Mouse (Mus musculus): Measurements from ENCODE around the gene Tmem202.
A peak's percentile ranks its signal among the peaks of the same experiment; 100 is the strongest.

The Tmem202 gene

DNA sequence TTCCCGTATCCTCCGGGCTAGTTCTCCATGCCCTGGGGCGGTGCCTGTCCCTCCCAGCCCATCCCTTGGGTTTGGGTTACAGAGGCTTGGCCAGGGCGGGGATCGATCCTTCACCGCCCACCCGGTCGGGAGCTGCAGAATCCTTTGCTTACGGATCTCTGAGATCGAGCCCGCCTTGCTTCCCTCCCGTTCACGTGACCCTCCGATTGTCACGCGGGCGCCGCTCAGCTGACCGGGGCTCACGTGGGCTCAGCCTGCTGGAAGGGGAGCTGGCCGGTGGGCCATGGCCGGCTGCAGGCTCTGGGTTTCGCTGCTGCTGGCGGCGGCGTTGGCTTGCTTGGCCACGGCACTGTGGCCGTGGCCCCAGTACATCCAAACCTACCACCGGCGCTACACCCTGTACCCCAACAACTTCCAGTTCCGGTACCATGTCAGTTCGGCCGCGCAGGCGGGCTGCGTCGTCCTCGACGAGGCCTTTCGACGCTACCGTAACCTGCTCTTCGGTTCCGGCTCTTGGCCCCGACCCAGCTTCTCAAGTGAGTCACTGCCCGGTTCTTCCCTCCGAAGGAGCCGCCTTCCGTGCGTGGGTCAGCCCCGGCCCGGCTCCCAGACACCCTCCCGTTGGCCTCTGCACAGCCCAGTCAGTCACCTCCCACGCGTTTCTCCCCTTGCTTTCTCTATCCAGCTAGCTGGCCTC lies at the start of gene Tmem202, which contains the start of gene Hexa:
TSS of gene Tmem202 (minus strand) at position 407 of the 697 bp plus-strand sequence.
TSS of gene Hexa (plus strand) at position 100 of the 697 bp plus-strand sequence.
- DNase-seq (ENCODE audit: low spot score): peak; percentile 92

DNA sequence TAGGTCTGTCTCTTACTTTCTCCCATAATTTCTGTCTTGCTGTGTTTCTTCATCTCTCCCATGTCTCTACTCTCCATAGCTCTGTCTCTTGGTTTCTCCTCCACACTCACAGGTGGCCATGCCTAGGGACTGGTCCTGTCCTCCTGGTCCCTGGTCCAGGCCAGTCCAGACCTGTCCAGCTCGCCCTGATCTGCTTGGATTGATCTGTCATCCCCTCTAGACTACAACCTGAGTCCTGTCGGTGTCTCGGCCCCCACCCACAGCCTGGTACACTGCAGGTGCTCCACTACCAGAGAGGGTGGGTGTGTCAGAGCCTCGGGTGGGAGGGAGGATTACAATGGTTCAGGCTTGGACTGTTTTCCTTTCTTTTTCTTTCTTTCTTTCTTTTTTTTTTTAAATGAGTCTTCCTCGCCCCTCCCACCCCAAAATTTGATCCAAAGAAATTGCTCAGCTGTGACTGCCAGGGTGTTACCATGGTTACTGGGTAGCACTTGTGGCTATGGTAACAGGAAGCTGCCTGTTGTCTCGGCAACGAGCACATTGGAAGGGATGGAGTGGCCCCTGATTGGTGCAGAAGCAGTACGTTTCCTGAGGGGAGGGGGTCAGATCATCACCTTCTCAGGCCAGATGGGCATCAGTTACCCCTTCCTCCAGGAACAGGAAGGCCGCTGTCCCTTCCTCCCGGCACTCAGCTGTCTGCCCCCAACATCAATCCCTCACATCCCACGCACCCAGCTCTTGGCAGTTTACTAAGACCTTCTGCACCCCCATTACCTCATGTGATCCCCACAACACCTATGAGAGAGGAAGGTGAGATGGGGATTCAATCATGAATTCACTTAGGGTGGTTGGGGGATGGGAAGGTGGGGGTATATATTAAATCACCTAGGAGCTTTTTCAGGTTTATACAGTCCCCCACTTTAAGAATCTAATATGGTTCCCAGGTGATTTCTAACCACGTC lies 49.3 kb upstream of the Tmem202 start:
- no peak for DNase-seq (ENCODE audit: low spot score)

- DNase-seq (ENCODE audit: low spot score): no peak
Measured at GRCm38 (mm10) chr9:59588252-59588651, 48.6 kb upstream of the Tmem202 start.

DNA sequence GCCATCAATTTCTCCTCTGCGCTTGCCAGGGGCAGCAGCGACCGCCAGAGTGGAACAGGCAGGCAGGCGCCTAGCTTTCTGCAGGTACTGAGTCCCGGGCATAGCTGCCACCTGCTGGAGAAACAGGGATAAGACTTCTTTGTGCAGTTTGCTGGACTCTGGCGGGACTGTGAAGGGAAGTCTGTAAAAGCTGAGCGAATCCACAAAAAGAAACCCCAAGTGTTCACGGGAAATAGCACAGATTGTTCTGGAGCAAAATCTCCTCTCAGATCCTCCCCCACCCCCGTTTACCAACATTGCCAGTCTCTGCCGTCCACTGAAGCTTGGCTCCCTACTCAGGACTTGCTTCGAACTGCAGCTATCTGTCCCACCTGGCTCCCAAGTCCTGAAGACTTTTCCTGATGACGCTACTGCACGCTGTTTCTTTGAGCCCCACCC lies 45.2 kb upstream of the Tmem202 start:
- DNase-seq (ENCODE audit: low spot score): peak; percentile 73

DNA sequence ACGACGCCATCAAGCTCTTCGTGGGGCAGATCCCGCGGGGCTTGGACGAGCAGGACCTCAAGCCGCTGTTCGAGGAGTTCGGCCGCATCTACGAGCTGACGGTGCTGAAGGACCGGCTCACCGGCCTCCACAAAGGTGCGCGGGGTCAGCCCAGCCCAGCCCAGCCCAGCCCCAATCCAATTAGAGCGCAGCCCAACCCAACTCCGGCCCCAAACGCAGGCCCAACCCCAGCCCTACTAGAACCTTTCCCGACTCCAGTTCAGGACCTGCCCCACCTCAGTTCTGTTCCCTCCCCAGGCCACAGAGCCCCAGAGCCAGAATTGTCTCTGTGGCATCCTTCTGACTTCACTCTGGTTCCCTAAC lies 38.8 kb upstream of the Tmem202 start:
- DNase-seq (ENCODE audit: low spot score): no peak

DNA sequence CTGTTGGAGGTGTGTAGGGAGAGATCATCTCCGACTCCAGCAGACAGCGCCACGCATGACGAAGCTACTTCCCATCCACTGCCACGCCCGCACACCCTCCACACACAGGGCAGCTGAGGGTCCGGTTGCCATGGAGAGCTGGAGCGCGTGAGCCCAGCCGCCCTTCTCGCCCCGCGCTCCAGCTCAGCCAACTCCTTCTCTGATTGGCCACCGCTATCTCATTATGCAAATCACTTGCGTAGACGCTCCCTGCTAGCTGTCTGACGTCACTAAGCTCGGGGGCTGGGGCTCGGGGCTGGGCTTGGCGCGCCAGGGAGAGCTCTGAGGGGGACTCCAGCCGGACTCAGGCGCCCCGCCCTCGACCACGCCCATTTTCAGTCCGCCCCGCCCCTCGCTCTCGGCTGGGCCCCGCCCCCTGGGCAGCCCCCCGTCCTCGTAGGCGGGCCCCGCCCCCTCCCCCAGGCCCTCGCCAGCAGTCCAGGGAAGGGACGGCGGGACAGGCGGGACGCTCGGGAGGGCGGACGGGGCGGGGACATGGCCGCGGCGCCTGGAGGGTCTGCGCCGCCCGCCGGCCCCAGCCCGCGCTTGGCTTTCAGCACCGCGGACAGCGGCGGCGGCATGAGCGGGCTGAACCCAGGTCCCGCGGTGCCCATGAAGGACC lies 38.3 kb upstream of the Tmem202 start, which contains the start of gene Celf6:
TSS of gene Celf6 (plus strand) at position 74 of the 661 bp plus-strand sequence.
- DNase-seq (ENCODE audit: low spot score): no peak

DNA sequence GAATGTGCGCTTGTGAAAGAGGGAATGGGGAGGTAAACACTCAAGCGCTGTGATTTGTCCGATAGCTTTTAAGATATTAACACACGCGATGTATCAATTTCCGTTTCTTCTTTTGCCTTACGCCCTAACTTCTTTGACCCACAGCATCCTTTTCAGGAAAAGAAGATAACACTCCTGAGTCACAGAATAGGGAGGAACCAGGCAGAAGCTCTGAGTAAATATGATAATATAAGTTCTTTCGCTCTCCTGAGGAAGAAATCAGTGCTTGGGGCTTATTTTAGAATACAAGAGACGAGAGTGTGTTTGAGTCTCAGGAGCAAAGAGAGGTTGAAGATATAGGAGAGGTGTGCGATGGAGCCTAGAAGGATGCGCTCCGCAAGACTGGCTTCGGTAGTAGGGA lies 37.8 kb upstream of the Tmem202 start:
- DNase-seq (ENCODE audit: low spot score): no peak

DNA sequence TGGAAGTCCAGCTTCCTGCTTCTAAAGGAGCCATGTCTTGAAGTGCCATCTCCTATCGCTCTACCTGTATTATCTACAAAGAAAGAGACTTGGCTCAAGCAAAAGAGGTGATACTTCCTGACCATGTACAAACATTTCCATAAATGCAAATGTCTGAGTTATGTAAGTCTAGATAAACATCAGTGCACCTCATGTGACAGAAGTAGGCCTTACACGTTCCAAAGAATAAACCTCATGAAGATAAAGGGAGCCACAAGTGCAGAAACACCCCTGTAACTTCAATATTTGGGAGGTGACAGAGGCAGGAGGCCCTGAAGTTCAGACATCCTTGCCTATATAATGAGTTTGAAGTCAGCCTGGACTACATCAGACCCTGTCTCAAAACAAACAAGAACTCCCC lies 32.2 kb upstream of the Tmem202 start:
- DNase-seq (ENCODE audit: low spot score): no peak

- DNase-seq (ENCODE audit: low spot score): peak; percentile 71
Measured at GRCm38 (mm10) chr9:59567111-59567510, 27.5 kb upstream of the Tmem202 start.

- peak; percentile 83 for DNase-seq (ENCODE audit: low spot score)
Measured at GRCm38 (mm10) chr9:59565600-59565999, 26.0 kb upstream of the Tmem202 start.

DNA sequence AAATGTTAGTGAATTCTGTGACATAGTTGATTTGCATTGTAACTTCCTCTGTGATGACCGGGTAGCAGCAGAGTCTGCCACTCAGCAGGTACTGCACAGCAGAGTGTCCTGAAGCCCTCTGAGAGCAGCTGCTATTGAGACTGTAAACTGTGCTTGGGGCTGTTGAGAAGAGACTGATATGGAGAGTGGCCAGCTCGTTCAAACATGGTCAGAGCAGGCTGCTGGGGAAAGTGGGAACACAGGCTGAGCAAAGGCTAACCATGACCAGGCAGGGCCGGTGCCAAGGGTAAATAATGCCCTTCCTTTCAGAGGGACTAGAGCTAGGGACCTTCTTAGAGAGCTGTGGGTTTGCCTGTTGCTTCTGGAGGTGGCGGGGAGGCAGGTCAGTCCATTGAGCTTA lies 14.1 kb upstream of the Tmem202 start:
- DNase-seq (ENCODE audit: low spot score): no peak

GRCm38 (mm10) chr9:59552610-59553009 lies 13.0 kb upstream of the Tmem202 start:
- DNase-seq (ENCODE audit: low spot score): no peak

DNA sequence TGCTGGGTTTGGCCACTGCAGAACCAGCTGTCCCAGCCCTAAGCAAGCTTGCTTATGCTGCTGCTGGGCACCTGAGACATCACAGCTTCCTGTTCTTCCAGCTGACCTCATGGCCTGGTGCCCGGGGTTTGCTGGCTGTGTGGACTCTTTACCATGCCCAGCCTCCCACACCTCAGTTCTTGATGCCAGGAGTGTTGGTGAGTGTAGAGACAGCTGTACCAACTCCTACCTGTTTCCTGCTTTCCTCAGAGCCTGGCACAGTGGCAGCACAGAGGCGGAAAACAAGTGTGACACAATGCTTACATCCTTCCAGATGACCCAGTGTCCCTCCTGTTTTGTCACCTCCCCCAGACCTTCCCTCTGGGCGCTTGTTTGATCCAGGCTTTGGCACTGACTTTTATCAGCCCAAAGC lies 12.0 kb upstream of the Tmem202 start:
- no peak for DNase-seq (ENCODE audit: low spot score)

GRCm38 (mm10) chr9:59551017-59551416 lies 11.4 kb upstream of the Tmem202 start:
- no peak for DNase-seq (ENCODE audit: low spot score)

- DNase-seq (ENCODE audit: low spot score): no peak
Measured at GRCm38 (mm10) chr9:59550077-59550476, 10.4 kb upstream of the Tmem202 start.

DNA sequence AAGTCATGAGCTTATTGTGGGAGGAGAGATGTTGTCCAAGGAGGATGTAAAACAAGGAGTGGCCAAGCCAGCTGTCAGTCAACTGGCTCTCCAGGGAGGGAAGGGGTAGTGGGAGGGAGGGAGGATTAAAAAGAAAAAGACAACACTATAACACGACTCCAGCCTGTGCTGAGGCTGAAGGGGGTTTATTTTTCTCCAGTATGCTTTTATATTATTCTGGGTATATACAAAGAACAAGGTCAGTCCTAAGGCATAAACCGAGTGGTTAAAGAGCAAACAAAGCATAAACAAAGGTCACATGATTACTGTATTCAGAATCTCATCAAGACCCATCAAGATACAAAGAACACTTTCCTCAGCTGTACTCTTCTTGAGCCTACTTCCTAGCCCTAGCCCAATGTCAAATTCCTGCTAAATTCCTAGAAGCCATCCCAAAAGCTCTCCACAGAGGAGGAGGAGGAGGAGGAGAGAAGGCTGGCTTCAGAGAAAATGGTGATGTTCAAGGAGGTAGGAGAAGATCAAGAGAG lies 9.4 kb upstream of the Tmem202 start:
- no peak for DNase-seq (ENCODE audit: low spot score)

GRCm38 (mm10) chr9:59547869-59548268 lies 8.2 kb upstream of the Tmem202 start:
- no peak for DNase-seq (ENCODE audit: low spot score)

- no peak for DNase-seq (ENCODE audit: low spot score)
Measured at GRCm38 (mm10) chr9:59544739-59545138, 5.1 kb upstream of the Tmem202 start.

- DNase-seq (ENCODE audit: low spot score): peak; percentile 24
Measured at GRCm38 (mm10) chr9:59542766-59543324, 3.2 kb upstream of the Tmem202 start.

DNA sequence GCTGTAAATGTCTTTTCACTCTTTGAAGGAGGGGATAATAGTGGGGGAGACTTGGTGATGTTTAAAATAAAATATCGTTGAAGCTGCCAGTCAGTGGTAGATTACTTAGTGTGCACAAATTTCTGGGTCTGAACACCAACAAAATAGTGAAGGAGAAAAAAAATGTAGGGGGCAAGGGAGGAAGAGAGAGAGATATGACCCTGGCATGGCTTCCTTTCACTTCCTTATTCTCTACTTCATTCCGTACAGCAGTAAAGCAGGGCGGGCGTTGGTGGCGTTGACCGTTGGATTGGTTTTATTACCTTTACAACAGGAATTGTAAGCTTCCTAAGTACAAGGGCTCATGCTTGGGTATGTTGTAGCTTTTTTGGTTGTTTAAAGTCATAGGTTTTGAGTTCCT lies 2.0 kb upstream of the Tmem202 start:
- no peak for DNase-seq (ENCODE audit: low spot score)

GRCm38 (mm10) chr9:59537651-59538050 lies 2.0 kb downstream of the Tmem202 start:
- peak; percentile 73 for DNase-seq (ENCODE audit: low spot score)

DNA sequence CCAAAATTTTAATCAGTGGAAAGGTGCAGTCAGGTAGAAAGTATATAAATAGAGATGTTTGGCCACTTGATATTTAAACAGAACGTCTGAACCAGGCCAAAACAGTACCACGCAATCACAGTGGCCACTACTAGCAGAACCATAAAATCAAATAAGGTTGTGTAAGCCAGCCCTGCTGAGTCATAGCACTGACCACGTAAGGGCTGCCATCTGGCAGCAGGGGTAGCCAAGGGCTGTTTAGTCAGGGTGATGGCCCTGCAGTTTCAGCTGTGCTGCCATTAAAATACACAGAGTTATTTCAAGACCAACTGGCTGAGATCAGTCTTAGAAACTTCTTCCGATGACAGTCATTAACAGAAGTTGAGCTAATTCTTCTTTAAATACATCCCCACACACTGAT lies 5.8 kb downstream of the Tmem202 start:
- DNase-seq (ENCODE audit: low spot score): peak; percentile 86
